ENCODE assay signal across 20 mouse cellular contexts in the genomic region with DNA sequence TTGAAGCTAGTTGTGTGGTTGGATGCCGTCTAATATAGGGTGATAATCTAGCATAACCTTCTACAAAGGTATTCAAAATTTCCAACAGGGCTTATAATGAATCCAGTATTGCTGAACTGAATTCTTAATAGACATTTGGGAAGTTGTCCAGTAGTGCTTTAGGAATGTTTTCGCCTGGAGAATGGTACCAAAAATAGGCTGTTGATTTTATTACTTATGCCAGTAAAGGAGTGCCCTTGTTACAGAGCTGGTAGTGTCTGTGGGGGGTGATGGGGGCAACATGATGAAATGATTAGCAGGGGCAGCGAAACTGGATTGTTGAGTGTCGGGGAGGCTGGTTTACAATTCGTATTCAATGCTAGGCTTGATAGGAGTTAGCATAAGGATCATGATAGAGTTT. TPM values are rescaled to one million over a fixed set of nuclear protein-coding genes. Genes with fewer than 3 reads are reported as not detected.
DNase-seq lines count a peak whose midpoint lies in the region; ATAC-seq and TF ChIP-seq lines count a peak whose summit lies in the region.
"Had no signal": no experiment of that assay in that cellular context is flagged by ENCODE, and none has a peak within 500 bp of the region (broad histone marks: within the 10 kb centered on the region; RNA-seq: fewer than 3 reads in every experiment).

No protein-coding gene starts in this region.

- TF ChIP-seq CTCF in embryonic fibroblast, embryonic 13.5 days (IDR thresholded peaks at IDR 0.05; ENCODE audit: borderline replicate concordance, insufficient read depth, low read length): no peak

- peaks cover 9% of the 10 kb centered on the region for H3K36me3 ChIP-seq in heart, embryonic 12.5 days
- no peaks in the 10 kb centered on the region for H3K36me3 ChIP-seq in limb, embryonic 12.5 days
- H3K36me3 ChIP-seq in limb, embryonic 10.5 days: peaks cover 8% of the 10 kb centered on the region
- H3K36me3 ChIP-seq: neural tube, embryonic 15.5 days had no signal

- H3K4me1 ChIP-seq in heart, embryonic 12.5 days (replicated peaks): peaks cover 38% of the 10 kb centered on the region
- peaks cover 5% of the 10 kb centered on the region for H3K4me1 ChIP-seq in limb, embryonic 12.5 days (replicated peaks)
- H3K4me1 ChIP-seq in limb, embryonic 10.5 days: peaks cover 6% of the 10 kb centered on the region; the same call in 1 of the 2 replicates
- peaks cover 16% of the 10 kb centered on the region for H3K4me1 ChIP-seq in embryonic fibroblast, embryonic 13.5 days (ENCODE audit: control insufficient read depth, insufficient read depth, low read length)
- H3K4me1 ChIP-seq: neural tube, embryonic 15.5 days had no signal

- WGBS in heart, embryonic 12.5 days: 54% methylated on average over 5 of the region's 5 CpGs
- 49% methylated on average over 5 of the region's 5 CpGs for WGBS in limb, embryonic 12.5 days
- WGBS in limb, embryonic 10.5 days: 83% methylated on average over 5 of the region's 5 CpGs

- peak overlapping the region; percentile 70 for H3K27ac ChIP-seq in heart, embryonic 12.5 days (ENCODE audit: poor library complexity, severe bottlenecking)
- H3K27ac ChIP-seq in limb, embryonic 12.5 days: 0 out of 2 replicates have a peak overlapping the region, but pooled peaks have one; percentile 35
- H3K27ac ChIP-seq in limb, embryonic 10.5 days: no peak overlapping the region
- peak overlapping the region; percentile 82 for H3K27ac ChIP-seq in embryonic fibroblast, embryonic 13.5 days (ENCODE audit: insufficient read depth, low read length)
- H3K27ac ChIP-seq: liver, embryonic 15.5 days; macrophage; midbrain, embryonic 13.5 days; neural tube, embryonic 15.5 days had no signal

- 0 out of 2 replicates have a peak overlapping the region, but pooled peaks have one; percentile 7 for H3K9ac ChIP-seq in heart, embryonic 12.5 days
- no peak overlapping the region for H3K9ac ChIP-seq in limb, embryonic 12.5 days (replicated peaks)
- H3K9ac ChIP-seq: liver, embryonic 15.5 days; midbrain, embryonic 13.5 days; neural tube, embryonic 15.5 days had no signal

- no peak overlapping the region for H3K4me2 ChIP-seq in heart, embryonic 12.5 days
- H3K4me2 ChIP-seq in limb, embryonic 12.5 days: no peak overlapping the region
- H3K4me2 ChIP-seq: liver, embryonic 15.5 days; midbrain, embryonic 13.5 days; neural tube, embryonic 15.5 days had no signal

- H3K27me3 ChIP-seq in heart, embryonic 12.5 days (replicated peaks): no peaks in the 10 kb centered on the region
- no peaks in the 10 kb centered on the region for H3K27me3 ChIP-seq in limb, embryonic 12.5 days
- no peaks in the 10 kb centered on the region for H3K27me3 ChIP-seq in limb, embryonic 10.5 days (ENCODE audit: low read depth, poor library complexity, severe bottlenecking)
- H3K27me3 ChIP-seq: liver, embryonic 15.5 days; midbrain, embryonic 13.5 days; neural tube, embryonic 15.5 days had no signal

- 0 out of 2 replicates have a peak, but pooled peaks cover 3% of the 10 kb centered on the region for H3K9me3 ChIP-seq in heart, embryonic 12.5 days (replicated peaks)
- no peaks in the 10 kb centered on the region for H3K9me3 ChIP-seq in limb, embryonic 12.5 days
- no peaks in the 10 kb centered on the region for H3K9me3 ChIP-seq in limb, embryonic 10.5 days (replicated peaks)
- H3K9me3 ChIP-seq: liver, embryonic 15.5 days; midbrain, embryonic 13.5 days; neural tube, embryonic 15.5 days had no signal

- intact Hi-C loops in heart, postnatal 36 days (cut with DNase I): no loop called here

- H3K4me3 ChIP-seq in heart, embryonic 12.5 days: no peak overlapping the region
- H3K4me3 ChIP-seq in limb, embryonic 12.5 days (replicated peaks): no peak overlapping the region
- H3K4me3 ChIP-seq in limb, embryonic 10.5 days: no peak overlapping the region
- no peak overlapping the region for H3K4me3 ChIP-seq in embryonic fibroblast, embryonic 13.5 days (ENCODE audit: insufficient read depth, low read length)
- H3K4me3 ChIP-seq: liver, embryonic 15.5 days; midbrain, embryonic 13.5 days; neural tube, embryonic 15.5 days had no signal

- no peak for DNase-seq in heart, postnatal 36 days
- DNase-seq in limb, embryonic 10.5 days (ENCODE audit: low spot score): no peak
- DNase-seq in NIH3T3 (ENCODE audit: low read depth): peak; percentile 61
- DNase-seq in frontal cortex, postnatal 14 days (ENCODE audit: low spot score in 2 of 2): no peak
- DNase-seq in cerebellum, adult 8-10 months: no peak
- DNase-seq: adrenal gland, postnatal 36 days; cerebellum, postnatal 10 days; gastrocnemius, postnatal 10 days; kidney, adult 8-10 months; kidney, postnatal 36 days; right cerebral cortex, postnatal 4 days; thymus, postnatal 4 days had no signal

- ATAC-seq in heart, embryonic 12.5 days (ENCODE audit: insufficient number of reproducible peaks, low FRiP score): no peak
- ATAC-seq in limb, embryonic 12.5 days (ENCODE audit: insufficient number of reproducible peaks, insufficient read depth, low FRiP score, low TSS enrichment, low read depth): no peak
- ATAC-seq: forebrain, embryonic 16.5 days; midbrain, embryonic 13.5 days had no signal

- no peak for TF ChIP-seq POLR2A in embryonic fibroblast, embryonic 13.5 days (IDR thresholded peaks at IDR 0.05; ENCODE audit: low read depth, low read length)

RNA-seq across cellular contexts. Expression of a gene that starts 16.8 kb away (rescaled TPM):
- 25.2 and 27.1 TPM in 2 replicates for polyA plus RNA-seq in heart, embryonic 12.5 days (2016; fragmentation: Nextera tagmentation; extraction: Ambion mirVana)
- 10 to 100 TPM; 14.3 to 16.8 TPM for total RNA-seq in heart, postnatal 36 days (2021)
- 22.2 and 23.9 TPM in 2 replicates for polyA plus RNA-seq in limb, embryonic 12.5 days (2016; fragmentation: Nextera tagmentation; extraction: Ambion mirVana)
- 13.9 and 15.4 TPM in 2 replicates for polyA plus RNA-seq in limb, embryonic 10.5 days (2016; fragmentation: Nextera tagmentation; extraction: Ambion mirVana)
- polyA plus RNA-seq in embryonic fibroblast, embryonic 13.5 days (2011; ENCODE audit: insufficient read length, low read depth, missing spikeins): 35.1 and 42.2 TPM in 2 replicates
